Mouse (Mus musculus): ENCODE results near the gene Glrx3.

DNA sequence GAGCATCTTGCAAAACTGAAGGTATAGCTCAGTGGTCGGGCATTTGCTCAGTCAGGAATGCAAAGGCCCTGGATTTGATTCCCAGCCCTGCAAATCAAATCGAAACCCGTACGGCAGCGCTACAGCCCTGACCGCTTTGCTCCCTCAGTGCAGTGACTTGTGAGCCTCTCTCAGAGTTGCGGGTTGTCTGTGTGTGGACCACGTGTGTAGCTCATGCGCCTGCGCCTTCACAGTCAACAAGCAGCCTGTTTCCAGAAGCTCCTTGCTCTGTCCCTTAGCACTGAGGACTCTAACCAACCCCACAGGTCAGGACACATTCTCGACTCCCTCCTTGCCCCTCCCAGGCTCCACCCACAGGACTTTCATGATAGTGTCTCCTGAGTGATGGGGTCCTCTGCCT is 46.6 kb downstream of the Glrx3 start:
- no peak for TF ChIP-seq CTCF (IDR thresholded peaks at IDR 0.05; ENCODE audit: borderline replicate concordance, extremely low read depth, insufficient read depth, insufficient read length)
- no peak for TF ChIP-seq POLR2A (IDR thresholded peaks at IDR 0.05; ENCODE audit: borderline replicate concordance, extremely low read depth, insufficient read depth, insufficient read length, poor library complexity, severe bottlenecking)
